Comparison of ENCODE assay signal across 22 mouse cellular contexts in the genomic region with DNA sequence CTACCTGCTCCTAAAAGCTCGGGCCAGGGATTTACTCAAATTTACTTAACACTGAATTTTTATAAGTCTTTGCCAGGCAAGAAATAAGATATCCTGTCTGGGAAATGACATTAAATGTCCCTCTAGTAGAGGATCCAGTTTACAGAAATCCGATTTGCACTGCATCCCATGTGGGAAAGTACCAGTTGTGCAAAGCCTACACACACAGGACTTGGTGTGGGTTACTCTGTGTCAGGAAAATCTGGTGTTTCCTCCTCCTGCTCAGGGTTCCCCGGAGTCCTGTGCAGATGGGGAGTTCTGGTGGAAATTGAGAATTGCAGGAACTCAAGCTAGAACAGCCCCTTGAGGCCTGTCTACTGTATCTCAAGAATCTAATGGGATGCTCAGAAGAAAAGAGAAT.
A peak's percentile ranks its signal among the peaks of the same experiment; 100 is the strongest.
DNase-seq lines count a peak whose midpoint lies in the region; ATAC-seq lines count a peak whose summit lies in the region.
"Had no signal": no experiment of that assay in that cellular context is flagged by ENCODE, and none has a peak within 500 bp of the region (broad histone marks: within the 10 kb centered on the region; RNA-seq: fewer than 3 reads in every experiment).

No protein-coding gene starts in this region.

- H3K36me3 ChIP-seq in midbrain, embryonic 11.5 days (ENCODE audit: control insufficient read depth, insufficient read depth, low read length): no peaks in the 10 kb centered on the region
- no peaks in the 10 kb centered on the region for H3K36me3 ChIP-seq in midbrain, embryonic 14.5 days (ENCODE audit: control insufficient read depth, insufficient read depth, low read length)
- H3K36me3 ChIP-seq: G1E had no signal

- no peak for DNase-seq in frontal cortex, adult 2 months (ENCODE audit: extremely low spot score in 1 of 2, low spot score in 1 of 2)
- DNase-seq in midbrain, embryonic 11.5 days (ENCODE audit: low spot score, missing footprints): peak; percentile 66
- no peak for DNase-seq in midbrain, embryonic 14.5 days
- DNase-seq in brain, adult 2 months (ENCODE audit: low read depth, low spot score): peak; percentile 41
- DNase-seq in urinary bladder, adult 2 months (ENCODE audit: low spot score): no peak
- DNase-seq: adrenal gland, adult 2 months; adrenal gland, adult 8-10 months; adrenal gland, postnatal 10 days; adrenal gland, postnatal 14 days; adrenal gland, postnatal 25 days; adrenal gland, postnatal 36 days; B cell, adult 2 months; cerebellum, adult 11 months; cerebellum, adult 11-12 months; cerebellum, adult 18-20 months; cerebellum, adult 2 months had no signal

- H3K27ac ChIP-seq in midbrain, embryonic 11.5 days (ENCODE audit: low read depth, low read length): no peak overlapping the region
- no peak overlapping the region for H3K27ac ChIP-seq in midbrain, embryonic 14.5 days (replicated peaks; ENCODE audit: low read depth, low read length)

- no peak overlapping the region for H3K9ac ChIP-seq in midbrain, embryonic 11.5 days (ENCODE audit: low read length)
- no peak overlapping the region for H3K9ac ChIP-seq in midbrain, embryonic 14.5 days (replicated peaks; ENCODE audit: low read length)

- H3K27me3 ChIP-seq in midbrain, embryonic 11.5 days (ENCODE audit: control insufficient read depth, insufficient read depth, low read length): no peaks in the 10 kb centered on the region
- H3K27me3 ChIP-seq in midbrain, embryonic 14.5 days (ENCODE audit: control insufficient read depth, insufficient read depth, low read length): no peaks in the 10 kb centered on the region
- H3K27me3 ChIP-seq: CH12.LX had no signal

- H3K4me1 ChIP-seq in midbrain, embryonic 11.5 days (ENCODE audit: control insufficient read depth, insufficient read depth, low read length): no peaks in the 10 kb centered on the region
- H3K4me1 ChIP-seq in midbrain, embryonic 14.5 days (ENCODE audit: control insufficient read depth, insufficient read depth, low read length): no peaks in the 10 kb centered on the region

- no peaks in the 10 kb centered on the region for H3K9me3 ChIP-seq in midbrain, embryonic 11.5 days (ENCODE audit: control insufficient read depth, low read length)
- no peaks in the 10 kb centered on the region for H3K9me3 ChIP-seq in midbrain, embryonic 14.5 days (ENCODE audit: control insufficient read depth, low read length)

- H3K4me2 ChIP-seq in midbrain, embryonic 11.5 days: no peak overlapping the region
- no peak overlapping the region for H3K4me2 ChIP-seq in midbrain, embryonic 14.5 days (ENCODE audit: low read length)

- H3K4me3 ChIP-seq in midbrain, embryonic 11.5 days (ENCODE audit: low read depth, low read length): no peak overlapping the region
- no peak overlapping the region for H3K4me3 ChIP-seq in midbrain, embryonic 14.5 days (replicated peaks; ENCODE audit: low read depth, low read length)

- 86% methylated on average over 3 of the region's 3 CpGs for WGBS in midbrain, embryonic 11.5 days
- 79% methylated on average over 3 of the region's 3 CpGs for WGBS in midbrain, embryonic 14.5 days

- ATAC-seq in frontal cortex, adult (ENCODE audit: low TSS enrichment): peak; percentile 53; the same call in 1 of the 2 replicates
- no peak for ATAC-seq in midbrain, embryonic 11.5 days (ENCODE audit: low FRiP score)
- no peak for ATAC-seq in midbrain, embryonic 14.5 days (ENCODE audit: low FRiP score, low TSS enrichment)
- ATAC-seq: activated CD4-positive, CD25-positive, alpha-beta regulatory T cell, adult 4 months; CD4-positive, CD25-positive, alpha-beta regulatory T cell, adult 4 months; Patski had no signal

Comparison
In these comparisons a context has a peak if more than half of its experiments do, and no peak if none do; other contexts are left out.
1. DNase-seq: peak in midbrain, embryonic 11.5 days (single experiment) and brain, adult 2 months (single experiment); none in frontal cortex, adult 2 months (0 of 2), midbrain, embryonic 14.5 days (single experiment) and urinary bladder, adult 2 months (single experiment).